Mouse (Mus musculus): ENCODE data around the gene Pcsk6.

DNA sequence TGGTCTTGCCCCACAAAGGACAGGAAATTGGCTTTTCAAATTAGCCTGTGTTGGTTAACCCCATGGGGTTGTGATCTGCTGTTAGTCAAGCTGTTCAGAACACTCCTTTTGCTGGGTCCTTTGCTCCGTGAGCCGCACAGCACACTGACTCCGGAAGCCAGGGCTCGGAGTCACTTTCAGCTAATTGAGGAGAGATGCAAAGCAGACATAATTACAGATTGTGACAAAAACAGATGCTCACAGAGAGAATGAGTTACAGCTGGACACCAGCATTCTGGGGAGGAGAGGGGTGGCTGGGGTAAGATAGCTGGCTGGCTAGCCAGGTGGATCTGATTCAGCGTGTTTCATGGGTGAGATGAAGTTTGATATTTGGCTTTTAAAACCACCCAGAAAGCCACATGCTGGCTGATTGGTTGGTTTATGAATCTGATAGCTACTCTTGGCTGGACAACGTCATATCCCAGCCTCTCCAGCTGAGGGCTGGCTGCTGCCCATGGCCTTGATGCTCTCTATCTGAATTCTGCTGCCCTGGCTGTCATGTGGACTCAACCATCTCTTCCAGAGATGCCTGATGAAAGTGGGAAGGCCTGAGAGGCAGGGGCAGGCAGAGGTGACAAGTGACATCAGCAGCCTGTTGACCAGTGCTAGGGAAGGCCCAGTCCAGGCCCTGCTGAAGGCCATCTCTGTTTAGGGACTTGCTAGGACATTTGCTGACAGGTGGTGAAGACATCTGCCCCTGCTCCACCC lies 167.4 kb downstream of the Pcsk6 start:
- no peak for TF ChIP-seq CTCF (IDR thresholded peaks at IDR 0.05; ENCODE audit: low read depth)
- no peak for TF ChIP-seq EP300 (IDR thresholded peaks at IDR 0.05; ENCODE audit: low read depth)

Measured in liver, embryonic 14.5 days (tissue).